Mouse (Mus musculus) MEL (cell line): Measurements from ENCODE around the gene Olfr569.

Experiments
- GATA1 ChIP-seq: IDR thresholded peaks from 2 replicates; pipeline ENCODE4 v1.6.1; 2011; ENCODE audit warnings: low read depth, low read length, improper control_type of control experiment
- POLR2AphosphoS5 ChIP-seq: IDR thresholded peaks from 2 replicates; pipeline ENCODE4 v1.6.1; 2012; ENCODE audit warnings: low read depth, borderline replicate concordance, mild to moderate bottlenecking, inconsistent platforms, low read length, moderate library complexity, mixed read lengths

GRCm38 (mm10) chr7:102927105-102927504 lies 36.4 kb upstream of the Olfr569 start:
- no peak for TF ChIP-seq GATA1
- no peak for TF ChIP-seq POLR2AphosphoS5
